Mouse (Mus musculus) splenic B cell, adult 2 months (primary cell): ENCODE measurements around the gene Slc28a1.

Experiments used
- DNase-seq: peaks from one replicate; pipeline ENCODE4 v3.0.0-alpha.2; 2011; ENCODE audit warnings: low read depth, low spot score
- H3K27me3 ChIP-seq: 2 replicates; pipeline ENCODE4 v1.6.1; 2012; ENCODE audit warnings: mild to moderate bottlenecking, low read length, moderate library complexity, mixed read lengths; ENCODE audit not compliant: control insufficient read depth, poor library complexity, insufficient read depth, severe bottlenecking
- H3K36me3 ChIP-seq: 2 replicates; pipeline ENCODE4 v1.6.1; 2012; ENCODE audit warnings: mild to moderate bottlenecking, low read length, moderate library complexity, mixed read lengths; ENCODE audit not compliant: control insufficient read depth, poor library complexity, insufficient read depth, severe bottlenecking

Slc28a1 gene

GRCm38 (mm10) chr7:81114555-81114954, at the start of gene Slc28a1:
TSS of gene Slc28a1 (plus strand) at chr7:81114799.
- DNase-seq: no peak
- H3K36me3 ChIP-seq: no peaks in the 10 kb centered on the region
- H3K27me3 ChIP-seq: no peaks in the 10 kb centered on the region

GRCm38 (mm10) chr7:81066714-81067113, 47.9 kb upstream of the Slc28a1 start:
- Histone ChIP-seq H3K27me3 (no peaks in the 10 kb centered on the region; the same call in 1 of the 2 replicates), H3K36me3 (no peaks in the 10 kb centered on the region)
- DNase-seq: no peak

- no peak for DNase-seq
- H3K27me3 ChIP-seq: no peaks in the 10 kb centered on the region
- no peaks in the 10 kb centered on the region for H3K36me3 ChIP-seq
These were observed 42.1 kb upstream of the Slc28a1 start for GRCm38 (mm10) chr7:81072463-81072862.

- no peak for DNase-seq
- H3K36me3 ChIP-seq: no peaks in the 10 kb centered on the region
- H3K27me3 ChIP-seq: no peaks in the 10 kb centered on the region
These were observed 41.3 kb upstream of the Slc28a1 start for GRCm38 (mm10) chr7:81073273-81073672.

GRCm38 (mm10) chr7:81074546-81074945, 40.1 kb upstream of the Slc28a1 start:
- no peak for DNase-seq
- H3K36me3 ChIP-seq: no peaks in the 10 kb centered on the region
- no peaks in the 10 kb centered on the region for H3K27me3 ChIP-seq

DNA sequence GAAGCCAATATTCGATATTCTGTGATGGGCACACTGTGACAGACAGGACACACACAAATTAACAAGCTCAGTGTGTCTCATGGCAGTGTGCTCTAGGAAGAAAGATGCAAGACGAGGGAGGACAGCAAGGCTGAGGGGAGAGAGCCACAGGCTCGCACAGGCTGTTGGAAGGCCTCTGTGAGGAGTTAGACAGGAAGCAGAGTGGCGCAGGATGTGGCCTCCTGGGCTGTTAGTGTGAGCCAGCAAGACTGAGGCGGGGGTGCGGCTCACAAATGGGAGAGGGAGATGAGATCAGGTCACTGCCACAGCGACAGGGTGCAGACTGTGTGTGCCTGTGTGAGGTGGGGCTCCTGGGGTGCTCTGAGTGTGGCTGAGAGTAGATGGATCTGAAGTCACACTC, 39.3 kb upstream of the Slc28a1 start:
- DNase-seq: no peak
- no peaks in the 10 kb centered on the region for H3K36me3 ChIP-seq
- no peaks in the 10 kb centered on the region for H3K27me3 ChIP-seq

DNA sequence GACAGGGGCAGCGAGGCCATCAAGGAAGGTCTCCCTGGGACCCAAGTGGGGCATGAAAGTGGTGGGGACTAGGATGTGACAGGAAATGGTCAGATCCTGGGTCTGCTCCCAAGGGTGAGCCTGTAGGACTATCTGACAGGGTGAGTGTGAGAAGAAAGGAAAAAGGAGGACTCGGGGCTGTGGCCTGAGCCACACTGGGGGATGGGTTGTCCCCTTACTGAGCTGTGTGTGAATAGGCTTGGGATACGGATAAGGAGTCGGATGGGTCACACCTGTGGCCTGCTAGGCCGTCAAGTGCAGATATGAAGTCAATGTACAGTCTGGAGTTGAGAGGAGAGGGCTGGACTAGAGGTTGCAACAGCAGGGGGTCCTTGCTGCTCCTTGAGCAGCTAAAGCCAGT, 38.9 kb upstream of the Slc28a1 start:
- no peak for DNase-seq
- Histone ChIP-seq H3K27me3 (no peaks in the 10 kb centered on the region), H3K36me3 (no peaks in the 10 kb centered on the region)

DNA sequence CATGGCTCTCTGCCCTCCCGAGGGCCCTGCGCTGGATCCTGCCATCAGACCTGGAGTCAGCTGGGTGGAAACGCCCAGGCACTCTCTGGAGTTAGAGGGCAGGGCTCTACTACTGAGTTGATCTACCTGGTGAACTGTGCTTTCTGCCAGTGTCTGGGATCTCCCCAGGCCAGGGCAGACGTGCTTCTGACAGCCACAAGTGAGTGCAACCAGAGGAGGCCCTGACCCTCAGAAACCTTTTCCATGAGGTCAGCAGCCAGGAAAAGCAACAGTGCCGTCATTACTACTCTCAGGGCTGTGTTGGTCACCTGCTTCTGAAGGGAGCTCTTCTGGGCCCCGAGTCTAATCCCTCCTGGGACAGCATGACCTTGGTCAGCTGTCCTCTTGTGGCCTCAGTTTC, 37.6 kb upstream of the Slc28a1 start:
- Histone ChIP-seq H3K36me3 (no peaks in the 10 kb centered on the region), H3K27me3 (no peaks in the 10 kb centered on the region)
- DNase-seq: no peak

- no peak for DNase-seq
- Histone ChIP-seq H3K36me3 (no peaks in the 10 kb centered on the region), H3K27me3 (no peaks in the 10 kb centered on the region)
These were observed 35.9 kb upstream of the Slc28a1 start for GRCm38 (mm10) chr7:81078740-81079139.

GRCm38 (mm10) chr7:81093420-81093965, 21.1 kb upstream of the Slc28a1 start:
- DNase-seq: no peak
- no peaks in the 10 kb centered on the region for H3K36me3 ChIP-seq
- H3K27me3 ChIP-seq: no peaks in the 10 kb centered on the region

- DNase-seq: no peak
- no peaks in the 10 kb centered on the region for H3K27me3 ChIP-seq
- no peaks in the 10 kb centered on the region for H3K36me3 ChIP-seq
These were observed 20.4 kb upstream of the Slc28a1 start for GRCm38 (mm10) chr7:81094104-81094757.

DNA sequence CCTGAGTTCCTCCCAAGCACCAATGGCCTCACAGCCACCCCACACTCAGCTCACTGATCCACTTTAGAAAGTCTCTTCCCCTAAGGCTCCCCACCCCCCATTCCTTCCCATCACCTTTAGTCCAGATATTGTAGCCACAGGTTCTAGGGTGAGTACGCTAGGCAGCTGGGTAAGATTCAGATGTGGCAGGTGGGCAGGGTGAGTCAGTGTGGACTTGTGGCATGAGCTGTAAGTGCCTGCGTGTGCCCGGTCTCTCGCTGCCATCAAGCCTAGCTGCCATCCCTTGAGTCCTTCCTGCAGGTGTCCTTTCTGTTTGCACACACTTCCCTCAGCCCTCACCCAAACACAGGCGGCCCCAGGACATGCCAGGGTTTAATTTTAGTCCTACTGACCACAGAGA, 14.3 kb upstream of the Slc28a1 start:
- no peak for DNase-seq
- Histone ChIP-seq H3K36me3 (no peaks in the 10 kb centered on the region), H3K27me3 (no peaks in the 10 kb centered on the region)

- Histone ChIP-seq H3K27me3 (no peaks in the 10 kb centered on the region), H3K36me3 (no peaks in the 10 kb centered on the region)
- DNase-seq: no peak
These were observed 11.7 kb upstream of the Slc28a1 start for GRCm38 (mm10) chr7:81102854-81103253.

GRCm38 (mm10) chr7:81105525-81105924, 9.1 kb upstream of the Slc28a1 start:
- no peak for DNase-seq
- Histone ChIP-seq H3K27me3 (no peaks in the 10 kb centered on the region), H3K36me3 (no peaks in the 10 kb centered on the region)

DNA sequence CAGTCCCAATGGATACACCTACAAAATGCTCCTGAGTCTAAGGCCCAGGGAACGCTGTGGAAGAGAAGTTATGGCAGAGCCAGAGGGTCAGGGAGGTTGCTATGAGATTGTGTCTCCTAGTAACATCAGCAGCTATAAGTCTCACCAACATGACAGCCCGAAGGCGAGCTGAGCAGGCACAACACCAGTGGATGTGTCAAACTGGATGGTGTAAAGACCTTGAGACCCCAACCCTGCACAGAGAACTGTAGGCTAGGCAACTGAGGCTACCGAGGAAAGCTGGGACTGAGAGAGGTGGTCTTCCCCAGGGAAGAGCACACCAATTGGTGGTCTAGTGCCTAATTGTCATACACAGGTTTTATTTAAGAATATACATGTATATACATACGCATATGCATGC, 6.4 kb upstream of the Slc28a1 start:
- H3K36me3 ChIP-seq: no peaks in the 10 kb centered on the region
- no peak for DNase-seq
- no peaks in the 10 kb centered on the region for H3K27me3 ChIP-seq
